Mouse (Mus musculus): Measurements from ENCODE around the gene Ip6k1. TPM values are rescaled to one million over a fixed set of nuclear protein-coding genes. Genes with fewer than 3 reads are reported as not detected.
A peak's percentile ranks its signal among the peaks of the same experiment; 100 is the strongest.
"Not testable (repeated sequence)": the region's sequence is repeated elsewhere in the genome, so short reads cannot be mapped to it uniquely, and the experiment has no call there.

The Ip6k1 gene
- total RNA-seq, 2 experiments from 2014 or later, result 26.3 to 28.8 TPM

DNA sequence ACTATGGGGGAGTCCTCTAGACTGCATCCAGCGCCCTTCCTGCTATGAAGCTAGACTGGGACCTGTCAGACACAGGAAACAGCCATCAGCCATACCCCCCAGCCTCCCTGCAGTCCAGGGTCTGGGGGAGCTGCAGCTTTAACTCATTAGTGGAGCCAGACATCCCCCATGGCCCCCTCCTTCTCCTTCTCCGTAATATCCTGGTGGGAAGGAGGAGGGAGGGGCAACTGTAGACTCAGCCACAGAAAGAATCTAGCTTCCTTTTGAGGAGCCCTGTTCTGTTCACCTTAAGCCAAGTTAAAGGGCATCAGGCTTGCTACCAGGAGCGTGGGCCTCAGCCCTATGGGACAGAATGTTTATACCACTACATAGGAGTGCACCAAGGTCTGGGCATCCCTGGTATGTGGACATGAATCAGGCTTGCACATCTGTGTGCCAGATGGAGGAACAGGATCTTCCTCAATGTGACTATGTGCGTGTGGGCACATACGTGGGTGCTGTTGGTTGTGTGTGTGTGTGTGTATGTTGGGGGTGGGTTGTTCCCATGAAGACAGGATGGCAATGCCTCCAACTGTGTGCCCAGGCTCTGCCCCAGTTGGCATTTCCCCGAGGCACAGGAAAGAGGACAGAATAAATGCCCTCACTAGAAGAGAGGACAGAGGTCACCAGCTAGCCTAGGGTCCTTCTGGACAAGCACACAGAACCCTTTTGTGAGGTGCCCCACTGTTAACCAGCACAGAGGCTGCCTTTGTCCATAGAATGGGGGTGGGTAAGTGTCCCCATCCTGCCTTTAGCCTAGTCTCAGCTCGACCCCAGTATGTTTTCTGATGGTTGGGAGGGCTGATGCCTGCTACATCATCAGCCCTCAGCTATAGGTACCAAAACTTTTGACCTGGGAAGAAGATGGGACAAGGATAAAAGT lies 20.4 kb upstream of the Ip6k1 start:
- no peak for DNase-seq
- intact Hi-C loops (cut with DNase I; ENCODE audit: low total_unique reads), result no loop called here

DNA sequence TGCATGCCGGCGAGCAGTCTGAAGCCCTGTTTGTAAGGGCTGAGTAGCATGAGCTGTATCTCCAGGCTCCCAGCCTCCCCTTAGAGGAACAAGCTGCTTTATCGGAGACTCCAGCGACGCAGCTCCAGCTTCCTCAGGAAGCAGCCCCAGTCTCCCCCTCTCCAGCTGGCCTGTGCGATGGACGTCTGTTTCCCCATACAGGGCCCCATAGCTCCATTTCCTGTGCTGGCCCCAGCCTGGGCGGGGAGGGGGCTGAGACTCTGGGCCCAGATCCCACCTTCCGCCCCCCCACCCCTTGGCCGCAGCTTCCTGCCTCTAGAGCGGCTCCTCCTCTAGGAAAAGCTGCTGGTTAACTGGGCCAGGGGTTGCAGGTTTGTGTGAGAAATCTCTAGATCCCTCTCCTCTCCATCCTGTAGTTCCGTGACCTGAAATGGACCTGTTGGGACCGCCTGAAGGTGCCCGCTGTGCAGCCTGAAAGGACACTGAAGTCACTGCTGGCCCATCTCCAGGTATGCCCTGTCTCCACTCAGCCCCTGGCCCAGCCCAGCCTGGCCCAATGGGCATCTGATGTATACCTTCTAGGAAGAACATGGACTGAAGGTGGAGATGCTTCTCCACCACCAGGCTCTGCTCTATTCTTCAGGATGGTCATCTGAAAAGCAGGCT lies 19.5 kb upstream of the Ip6k1 start, which contains the start of gene Gm20661:
TSS of gene Gm20661 (plus strand) at position 378 of the 666 bp plus-strand sequence.
- intact Hi-C loops (cut with DNase I; ENCODE audit: low total_unique reads), result no loop called here
- DNase-seq, result peak; percentile 82

DNA sequence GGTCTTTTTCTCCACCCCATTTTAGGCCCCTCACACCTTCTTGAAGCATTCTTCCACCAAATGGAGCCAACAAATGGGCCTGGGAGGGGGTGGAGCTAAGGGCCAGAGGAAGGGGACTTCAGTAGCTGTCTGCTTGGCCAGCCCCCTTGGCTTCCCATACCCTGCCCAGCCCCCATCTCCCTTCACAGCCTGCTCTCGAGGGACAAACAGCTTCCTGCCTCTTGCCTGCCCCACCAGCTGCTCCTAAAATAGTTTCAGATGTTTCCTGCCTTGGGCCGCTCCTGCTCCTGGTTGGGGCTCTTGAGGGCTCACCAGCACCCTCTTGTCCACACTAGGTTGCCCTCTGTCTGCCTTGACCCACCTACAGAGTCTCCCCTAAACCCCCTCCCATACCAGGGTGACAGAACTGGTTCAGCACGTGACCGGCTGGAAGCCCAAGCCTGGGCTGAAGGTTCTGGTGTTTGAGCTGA lies 18.8 kb upstream of the Ip6k1 start:
- intact Hi-C loops (cut with DNase I; ENCODE audit: low total_unique reads), result no loop called here
- DNase-seq, result peak; percentile 88

DNA sequence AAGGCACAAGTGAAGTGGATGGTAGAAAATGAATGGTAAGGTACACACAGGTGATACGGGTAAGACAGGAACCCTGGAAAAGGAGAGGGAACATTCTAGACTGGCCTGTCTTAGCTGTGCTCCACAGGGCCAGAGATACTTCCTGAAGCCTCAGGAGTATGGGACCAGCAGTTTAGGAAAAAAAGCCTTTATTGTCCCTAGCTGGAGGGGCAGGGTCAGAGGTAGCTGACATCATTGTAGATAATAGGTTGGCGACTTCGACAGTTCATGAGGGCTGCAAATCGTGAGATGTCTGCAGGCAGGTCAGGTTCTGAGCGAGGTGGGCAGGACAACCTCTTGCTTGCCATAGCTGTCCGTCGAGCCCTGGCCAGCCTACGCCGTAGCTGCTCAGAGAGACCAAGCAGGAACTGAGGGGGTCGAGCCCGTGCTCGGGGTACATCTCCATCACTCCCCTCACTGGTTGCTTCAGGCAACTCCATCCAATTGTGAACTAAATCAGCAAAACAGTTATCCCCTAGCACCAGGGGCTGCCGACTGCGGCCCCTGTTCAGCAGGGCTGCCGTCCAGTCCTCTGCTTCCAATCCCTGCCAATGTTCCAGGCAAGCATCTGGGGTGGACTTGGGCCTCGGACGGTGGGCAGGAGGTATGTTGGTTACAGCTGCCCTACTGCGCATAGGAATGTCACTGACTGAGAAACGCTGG lies 18.1 kb upstream of the Ip6k1 start:
- intact Hi-C loops (cut with DNase I; ENCODE audit: low total_unique reads), result no loop called here

DNA sequence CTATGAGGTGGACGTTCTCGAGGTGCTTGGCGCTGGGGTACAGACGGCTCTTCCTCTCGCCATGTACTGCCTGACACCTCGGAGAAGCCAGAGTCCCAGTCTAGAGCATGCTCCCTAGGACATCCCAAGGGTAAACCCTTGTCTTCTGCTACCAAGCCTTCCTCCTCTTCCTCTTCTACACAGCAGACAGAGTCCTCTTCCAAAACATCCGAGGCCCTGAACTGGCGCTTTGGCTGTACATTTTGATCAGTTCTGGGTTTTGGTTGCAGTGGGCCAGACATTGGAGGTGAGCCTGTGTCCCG lies 17.6 kb upstream of the Ip6k1 start:
- intact Hi-C loops (cut with DNase I; ENCODE audit: low total_unique reads), result no loop called here
- no peak for DNase-seq

More for the DNA sequence above, 18.1 kb upstream of the Ip6k1 start:
- DNase-seq, result no peak

DNA sequence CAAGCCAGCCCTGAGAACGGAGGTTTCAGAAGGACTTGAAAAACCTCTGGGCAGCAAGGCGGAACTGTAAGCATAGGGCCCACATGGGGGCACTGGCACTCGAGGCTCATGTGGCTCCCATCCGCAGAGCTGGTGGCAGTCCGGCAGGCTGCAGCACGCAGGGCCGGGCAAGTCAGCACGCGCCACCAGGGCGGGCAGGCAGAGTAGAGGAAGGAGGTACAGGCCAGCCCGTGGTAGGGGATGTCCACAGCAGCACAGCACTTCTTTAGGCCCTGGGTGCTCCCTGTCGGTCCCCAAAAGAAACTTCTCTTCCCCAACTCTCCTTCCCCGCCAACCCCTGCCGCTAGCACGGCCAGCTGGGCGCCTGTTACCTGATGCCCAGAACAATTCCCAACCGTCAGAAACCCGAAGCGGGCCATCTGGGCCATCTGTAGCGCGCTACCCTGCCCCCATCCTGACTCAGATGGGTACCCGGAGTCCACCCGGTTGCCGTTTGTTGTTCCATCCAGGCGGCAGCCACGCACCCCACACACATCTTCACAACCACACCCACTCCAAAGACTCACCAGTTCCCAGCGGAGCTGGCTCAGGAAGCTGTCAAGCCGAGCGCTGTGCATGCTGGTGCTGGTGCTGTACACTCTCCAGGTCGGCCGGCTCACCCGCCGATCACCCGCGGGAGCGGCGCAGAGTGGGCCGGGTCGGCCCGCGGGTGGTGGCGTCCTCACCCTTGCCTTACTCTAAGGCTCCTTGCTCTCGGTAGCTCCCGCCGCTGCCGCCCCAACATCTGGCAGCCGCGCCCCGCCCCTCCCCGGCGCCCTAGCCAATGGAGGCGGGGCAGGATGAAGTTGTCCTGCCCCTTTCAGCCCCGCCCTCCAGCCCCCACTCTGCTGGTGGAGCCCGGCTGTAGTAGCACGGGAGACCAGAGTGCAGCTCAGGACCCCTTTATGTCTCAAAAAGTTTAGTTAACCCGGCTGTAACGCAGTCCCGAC lies 16.9 kb upstream of the Ip6k1 start, which contains the start of gene Inka1:
TSS of gene Inka1 (minus strand) at position 749 of the 989 bp plus-strand sequence.
- intact Hi-C loops (cut with DNase I; ENCODE audit: low total_unique reads), result no loop called here
- peak; percentile 93 for DNase-seq

DNA sequence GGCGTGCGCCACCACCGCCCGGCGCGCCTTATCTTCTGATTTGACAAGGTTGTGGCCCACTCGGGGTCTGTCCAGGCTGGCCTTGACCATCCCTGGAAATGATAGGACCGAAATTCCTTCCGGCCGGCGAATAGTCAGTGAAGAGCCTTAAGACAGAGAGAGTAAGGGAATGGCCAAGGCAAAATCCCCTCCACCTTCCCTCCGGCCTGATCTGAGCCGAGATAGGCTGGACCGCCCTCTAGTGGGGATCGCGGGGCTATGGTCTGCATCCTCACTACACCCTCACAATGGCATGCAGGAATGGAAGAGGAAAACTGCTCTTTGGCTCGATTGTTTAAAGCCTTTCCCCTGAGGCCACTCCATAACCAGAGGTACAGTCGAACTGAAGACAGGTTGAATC lies 15.9 kb upstream of the Ip6k1 start:
- DNase-seq, result peak; percentile 87
- intact Hi-C loops (cut with DNase I; ENCODE audit: low total_unique reads), result no loop called here

DNA sequence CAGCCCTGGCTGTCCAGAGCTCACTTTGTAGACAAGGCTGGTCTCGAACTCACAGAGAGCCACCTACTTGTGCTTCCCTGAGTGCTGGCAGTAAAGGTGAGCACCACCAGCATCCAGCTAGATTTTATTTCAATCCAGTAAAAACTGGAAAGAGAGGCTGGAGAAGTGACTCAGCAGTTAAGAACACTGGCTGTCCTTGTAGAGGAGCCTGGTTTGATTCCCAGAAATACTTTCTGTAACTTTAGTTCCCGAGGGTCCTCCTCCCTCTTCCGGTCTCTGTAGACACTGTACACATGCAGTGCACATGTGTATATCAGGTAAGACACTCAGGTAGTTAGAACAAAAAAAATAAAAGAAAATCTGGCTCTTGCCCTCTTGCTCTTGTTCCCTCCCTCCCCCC lies 14.4 kb upstream of the Ip6k1 start:
- intact Hi-C loops (cut with DNase I; ENCODE audit: low total_unique reads), result no loop called here
- no peak for DNase-seq

DNA sequence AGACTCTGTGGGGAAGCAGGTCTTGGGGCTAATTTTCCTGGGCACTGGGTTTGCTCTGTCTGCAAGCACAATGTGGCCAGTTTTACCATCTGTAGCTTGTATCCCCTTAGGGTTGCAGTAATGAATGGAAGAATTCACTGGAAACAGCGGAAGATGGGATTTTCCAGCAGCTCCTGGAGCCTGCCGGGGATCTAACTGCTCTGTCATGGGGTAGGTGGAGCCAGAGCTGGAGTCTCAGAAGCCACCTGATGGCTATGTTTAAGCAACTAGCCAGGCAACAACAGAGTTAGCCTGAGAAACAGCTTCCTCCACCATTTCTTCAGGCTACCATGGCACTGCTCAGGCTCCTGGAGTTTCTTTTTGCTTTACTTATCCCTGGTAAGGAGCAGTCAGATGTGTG lies 10.1 kb upstream of the Ip6k1 start, which contains the start of gene Cdhr4:
TSS of gene Cdhr4 (plus strand) at position 301 of the 400 bp plus-strand sequence.
- DNase-seq, result no peak
- intact Hi-C loops (cut with DNase I; ENCODE audit: low total_unique reads), result no loop called here

DNA sequence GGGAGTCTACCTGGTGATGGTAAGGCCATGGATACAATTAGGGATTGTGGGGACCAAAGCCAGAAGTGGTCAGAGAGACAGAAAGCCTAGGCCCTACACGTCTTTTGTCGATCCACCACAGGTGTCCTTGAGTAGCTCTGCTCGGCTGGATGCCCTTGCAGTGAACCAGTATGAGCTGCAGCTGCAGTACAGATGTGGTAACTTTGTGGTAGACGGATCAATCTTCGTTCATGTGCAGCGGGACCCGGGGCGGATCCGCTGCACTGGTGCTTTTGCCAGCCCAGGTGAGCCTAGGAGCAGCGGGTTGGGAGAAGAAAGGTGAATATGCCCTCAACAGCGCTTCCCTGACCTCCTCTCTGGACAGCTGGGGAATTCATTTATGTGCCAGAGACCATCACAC lies 9.3 kb upstream of the Ip6k1 start:
- intact Hi-C loops (cut with DNase I; ENCODE audit: low total_unique reads), result no loop called here
- DNase-seq, result no peak

DNA sequence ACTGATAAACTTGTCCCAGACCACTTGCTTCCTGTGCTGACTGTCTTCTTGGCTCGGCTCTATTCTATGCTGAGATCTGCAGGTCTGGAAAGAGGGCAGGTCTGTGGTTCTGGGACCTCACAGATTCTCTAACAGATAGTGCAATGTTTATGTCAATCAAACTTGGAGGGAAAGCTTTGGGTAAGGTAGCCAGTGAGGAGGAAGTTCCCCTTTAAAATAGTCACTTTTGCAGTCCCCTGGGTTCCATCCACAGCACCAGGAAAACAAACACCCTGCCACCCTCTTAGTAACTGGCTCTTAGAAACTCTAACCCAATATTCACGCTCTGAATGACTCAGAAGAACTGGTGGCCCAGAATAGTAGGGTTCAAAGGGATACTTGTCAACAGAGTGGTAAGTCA lies 7.8 kb upstream of the Ip6k1 start:
- DNase-seq, result no peak
- intact Hi-C loops (cut with DNase I; ENCODE audit: low total_unique reads), result no loop called here

DNA sequence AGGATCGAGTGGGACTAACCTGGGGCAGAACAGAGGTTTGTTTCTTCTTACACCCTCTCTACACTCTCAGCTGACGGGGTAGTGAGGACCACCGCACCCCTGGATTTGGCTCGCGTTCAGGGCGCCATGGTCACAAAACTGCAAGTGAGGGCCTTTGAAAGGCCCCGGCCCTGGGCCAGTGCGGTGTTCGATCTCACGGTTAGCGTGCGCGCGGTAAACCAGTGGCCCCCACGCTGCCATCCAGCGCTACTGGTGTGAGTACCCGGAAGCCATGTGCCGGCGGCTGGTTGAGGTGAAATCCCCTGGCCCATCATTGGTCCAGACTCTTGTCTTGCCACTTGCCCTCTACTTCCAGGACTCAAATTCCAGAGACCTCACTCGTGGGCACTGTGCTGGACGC lies 6.8 kb upstream of the Ip6k1 start:
- intact Hi-C loops (cut with DNase I; ENCODE audit: low total_unique reads), result no loop called here
- DNase-seq, result no peak

DNA sequence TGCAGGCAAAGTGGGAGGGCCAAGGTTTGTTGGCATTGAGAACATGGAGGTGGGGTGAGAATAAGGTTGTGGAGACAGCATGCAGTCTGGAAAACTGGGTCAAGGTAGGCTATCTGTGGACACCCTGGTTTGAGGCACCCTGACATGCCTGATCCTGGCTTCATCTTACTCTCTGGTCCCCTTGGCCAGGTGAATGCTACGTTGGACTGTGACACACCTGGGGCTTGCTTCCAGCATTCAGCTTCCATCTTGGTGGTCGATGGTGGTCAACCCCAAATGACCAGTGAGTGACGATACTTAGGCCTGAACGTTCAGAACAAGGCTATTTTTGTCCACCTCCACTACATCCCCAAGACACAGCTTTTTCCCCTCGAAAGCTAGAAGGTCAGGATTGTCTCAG lies 6.3 kb upstream of the Ip6k1 start, which contains the start of gene Gm20662:
TSS of gene Gm20662 (plus strand) at position 301 of the 400 bp plus-strand sequence.
- DNase-seq, result no peak
- intact Hi-C loops (cut with DNase I; ENCODE audit: low total_unique reads), result no loop called here

DNA sequence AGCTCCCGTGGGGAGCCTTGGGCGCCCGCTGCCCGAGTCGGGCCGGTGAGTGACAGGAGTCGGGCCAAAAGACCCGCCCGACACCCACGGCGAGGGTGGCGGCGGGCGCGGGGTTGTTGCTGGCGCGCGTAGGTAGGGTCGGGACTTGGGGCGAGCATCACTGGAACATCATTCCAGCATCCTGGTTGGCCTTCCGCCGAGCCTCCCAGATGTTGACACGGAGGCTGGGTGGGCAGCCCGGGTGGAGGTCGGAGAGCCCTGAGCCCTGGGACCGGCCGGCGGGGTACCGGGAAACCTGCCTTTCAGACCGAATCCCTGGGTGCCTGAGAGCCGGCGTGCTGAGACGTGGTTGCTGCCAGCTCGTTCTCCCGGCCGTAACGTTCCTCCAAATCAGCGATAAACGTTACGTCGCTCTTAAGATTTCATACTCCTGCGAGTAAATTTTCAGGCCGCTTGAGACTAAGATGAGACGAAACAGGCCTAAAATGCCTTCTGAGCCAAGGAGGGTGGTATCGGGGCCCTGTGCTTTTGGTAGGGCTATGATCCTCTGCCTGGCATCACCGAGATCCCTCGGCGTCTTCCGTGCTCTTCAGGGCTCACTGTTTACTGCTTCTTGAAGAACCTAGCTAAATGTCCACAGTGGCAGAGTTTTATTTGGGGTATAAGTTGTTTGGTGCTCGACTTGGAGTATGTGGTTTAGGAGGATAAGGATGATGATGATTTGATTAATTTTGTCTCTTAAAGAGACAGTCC lies 653 bp downstream of the Ip6k1 start:
- intact Hi-C loops (cut with DNase I; ENCODE audit: low total_unique reads), result no loop called here
- peak; percentile 56 for DNase-seq

DNA sequence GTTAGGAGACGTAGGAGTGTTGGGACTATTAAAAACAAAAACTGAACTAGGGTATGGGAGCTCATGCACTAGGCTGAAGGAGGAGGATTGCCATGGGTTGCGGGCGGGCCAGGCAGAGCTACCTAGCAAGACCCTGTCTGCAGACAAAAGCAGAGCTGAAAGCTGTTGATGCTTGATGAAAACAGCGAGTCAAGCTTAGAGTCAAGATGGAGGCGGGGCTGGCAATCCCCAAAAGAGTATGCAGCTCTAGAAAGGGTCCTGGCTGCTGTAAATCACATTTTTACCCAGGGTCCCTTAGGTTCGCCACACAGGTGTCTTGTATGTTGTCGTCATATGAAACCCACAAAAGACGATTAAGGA lies 1.2 kb downstream of the Ip6k1 start:
- DNase-seq, result no peak
- intact Hi-C loops (cut with DNase I; ENCODE audit: low total_unique reads), result no loop called here

DNA sequence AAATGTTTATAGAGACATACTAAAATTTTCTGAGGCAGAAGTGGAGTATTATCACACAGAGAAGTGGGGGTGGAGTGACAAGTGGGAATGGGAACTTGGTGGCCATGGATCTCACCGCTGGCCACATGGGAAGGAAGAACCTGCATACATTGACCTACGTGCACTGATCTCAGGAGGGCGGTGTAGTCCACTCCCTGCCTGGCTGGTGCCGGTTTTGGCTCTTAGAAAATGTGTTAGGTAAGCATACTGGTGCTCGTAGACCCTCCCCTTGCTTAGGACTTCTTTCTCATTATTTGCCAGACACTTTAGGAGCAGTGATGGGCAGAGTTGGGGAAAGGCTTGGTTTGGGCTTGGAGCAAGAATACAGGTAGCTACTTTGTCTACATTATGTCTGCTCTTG lies 5.7 kb downstream of the Ip6k1 start:
- DNase-seq, result no peak
- intact Hi-C loops (cut with DNase I; ENCODE audit: low total_unique reads), result no loop called here

DNA sequence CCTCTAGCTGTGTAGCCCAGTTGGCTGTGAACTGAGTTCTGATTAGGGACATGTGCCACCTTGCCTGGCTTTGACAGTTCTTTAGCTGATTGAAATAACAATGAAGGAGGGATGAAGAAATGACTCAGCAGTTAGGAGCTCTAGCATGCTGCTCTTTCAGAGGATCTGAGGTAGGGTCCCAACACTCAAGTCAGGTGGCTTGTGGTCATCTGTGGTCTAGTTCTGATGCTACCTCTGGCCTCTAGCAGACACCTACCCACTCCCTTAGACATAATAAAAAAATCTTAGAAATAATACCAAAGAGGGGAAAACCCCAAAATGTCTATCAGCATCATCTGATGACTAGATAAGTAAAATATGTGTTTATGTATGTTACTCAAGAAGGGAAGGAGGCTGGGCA lies 8.1 kb downstream of the Ip6k1 start:
- intact Hi-C loops (cut with DNase I; ENCODE audit: low total_unique reads), result no loop called here
- no peak for DNase-seq

DNA sequence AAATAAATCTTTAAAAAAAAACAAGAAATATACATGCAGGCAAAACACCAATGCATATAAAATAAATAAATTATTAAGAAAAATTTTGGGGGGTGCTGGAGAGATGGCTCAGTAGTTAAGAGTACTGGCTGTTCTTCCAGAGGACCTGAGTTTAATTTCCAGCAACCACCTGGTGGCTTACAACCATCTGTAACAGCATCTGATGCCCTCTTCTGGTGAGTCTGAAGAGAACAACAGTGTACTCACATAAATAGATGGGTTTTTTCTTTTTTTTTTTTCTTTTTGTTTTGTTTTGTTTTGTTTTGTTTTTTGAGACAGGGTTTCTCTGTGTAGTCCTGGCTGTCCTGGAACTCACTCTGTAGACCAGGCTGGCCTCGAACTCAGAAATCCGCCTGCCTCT lies 11.3 kb downstream of the Ip6k1 start:
- DNase-seq; intact Hi-C loops (cut with DNase I; ENCODE audit: low total_unique reads): not testable (repeated sequence)
